Mouse (Mus musculus): ENCODE results near the gene Olfr159.
A peak's percentile ranks its signal among the peaks of the same experiment; 100 is the strongest.
"Not testable (repeated sequence)": the region's sequence is repeated elsewhere in the genome, so short reads cannot be mapped to it uniquely, and the experiment has no call there.

Gene Olfr159

DNA sequence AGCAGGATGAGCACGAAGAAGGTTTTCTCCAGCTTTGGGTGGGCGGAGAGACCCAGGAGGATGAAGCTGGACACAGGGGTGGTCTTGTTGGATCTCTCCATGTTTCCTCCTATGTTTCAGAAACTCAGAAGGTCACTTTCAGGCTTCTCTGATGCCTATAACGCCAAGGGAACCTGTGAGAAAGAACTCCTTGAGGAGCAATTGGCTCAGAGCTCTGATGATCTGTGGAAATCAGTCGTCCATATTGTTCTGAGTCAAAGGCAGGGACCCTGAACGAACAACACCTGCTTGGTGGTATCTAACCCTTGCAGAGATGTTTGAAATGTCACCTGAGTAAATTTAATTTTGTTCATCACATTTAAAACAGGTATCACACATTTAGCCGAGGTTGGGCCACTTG, at the start of gene Olfr159:
Olfr159 (minus strand) TSS at position 101 of the 400 bp plus-strand sequence.
- DNase-seq (ENCODE audit: low spot score): no peak

DNA sequence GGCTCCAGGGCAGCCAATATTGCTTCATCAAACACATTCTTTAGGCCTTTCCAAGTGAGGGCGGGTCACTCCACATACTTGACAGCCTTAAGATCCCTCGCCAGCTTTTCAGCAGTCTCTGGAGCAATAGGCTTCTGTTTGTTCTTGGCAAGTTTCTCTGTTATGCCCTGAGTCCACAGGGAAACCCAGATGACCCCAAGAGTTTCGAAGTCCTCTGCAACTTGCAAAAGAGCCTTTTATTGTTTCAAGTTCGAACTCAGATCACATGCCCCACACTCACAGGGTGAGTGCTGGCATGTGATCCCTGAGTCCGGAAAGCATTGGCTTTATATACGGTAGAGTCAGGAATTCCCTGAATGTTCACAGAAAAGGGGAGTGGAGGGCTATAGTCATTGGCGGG, 28.1 kb upstream of the Olfr159 start:
- DNase-seq (ENCODE audit: low spot score): no peak

DNA sequence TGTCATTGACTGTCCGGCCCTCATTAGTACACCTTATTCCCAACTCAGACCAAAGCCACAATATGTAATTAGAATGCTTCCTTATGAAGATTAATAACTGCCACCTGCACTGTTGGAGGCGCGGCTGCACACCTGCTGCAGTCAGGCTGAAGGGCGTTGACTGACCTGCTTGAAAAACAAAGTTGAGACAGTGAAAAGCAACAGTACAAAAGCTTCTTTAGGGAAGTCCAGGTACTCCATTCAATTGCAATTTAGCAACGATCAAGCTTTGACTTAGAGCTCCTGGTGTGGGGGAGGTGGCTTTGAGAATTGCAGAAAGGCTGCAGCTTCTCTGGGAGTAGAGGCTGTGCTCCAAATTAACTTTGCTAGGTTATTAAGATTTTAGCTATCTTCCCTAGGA, 25.0 kb upstream of the Olfr159 start:
- DNase-seq (ENCODE audit: low spot score): not testable (repeated sequence)

DNA sequence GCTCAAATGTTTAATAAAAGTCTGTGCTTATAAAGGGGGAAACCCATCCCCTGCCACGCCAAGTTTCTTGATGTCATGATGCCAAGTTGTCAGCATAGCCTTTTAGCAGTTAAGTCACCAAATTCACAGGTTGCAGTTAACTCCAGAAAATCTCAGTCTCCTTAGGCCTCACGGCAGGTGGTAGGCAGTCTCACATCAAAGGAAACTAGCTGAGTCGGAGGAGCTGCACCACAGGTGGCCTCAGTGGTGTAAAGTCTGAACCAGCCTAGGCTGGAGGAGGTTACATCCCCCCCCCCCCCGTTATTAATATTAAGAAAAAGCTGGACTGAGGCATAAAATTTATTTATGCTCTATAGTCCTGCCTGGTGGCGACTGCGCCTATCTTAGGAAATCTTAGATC, 24.5 kb upstream of the Olfr159 start:
- no peak for DNase-seq (ENCODE audit: low spot score)

DNA sequence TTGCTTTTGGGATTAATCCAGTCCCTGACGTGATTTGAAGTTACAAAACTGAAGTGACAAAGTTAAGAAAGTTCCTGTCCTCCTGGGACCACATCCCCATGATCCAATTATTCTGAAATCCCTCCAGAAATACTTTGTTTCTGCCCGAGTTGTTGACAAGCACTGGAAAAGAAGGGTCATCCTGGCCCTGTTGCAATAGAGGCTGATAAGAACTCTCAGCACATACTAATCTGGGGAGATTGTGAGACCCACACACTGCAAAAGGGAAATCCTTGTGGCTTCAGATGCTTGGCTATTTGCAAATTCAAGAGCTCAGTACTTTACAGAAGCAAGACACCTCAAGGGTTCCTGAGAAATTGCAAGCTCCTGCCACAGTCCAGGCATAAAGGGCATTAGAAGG, 1.5 kb upstream of the Olfr159 start:
- DNase-seq (ENCODE audit: low spot score): no peak

DNA sequence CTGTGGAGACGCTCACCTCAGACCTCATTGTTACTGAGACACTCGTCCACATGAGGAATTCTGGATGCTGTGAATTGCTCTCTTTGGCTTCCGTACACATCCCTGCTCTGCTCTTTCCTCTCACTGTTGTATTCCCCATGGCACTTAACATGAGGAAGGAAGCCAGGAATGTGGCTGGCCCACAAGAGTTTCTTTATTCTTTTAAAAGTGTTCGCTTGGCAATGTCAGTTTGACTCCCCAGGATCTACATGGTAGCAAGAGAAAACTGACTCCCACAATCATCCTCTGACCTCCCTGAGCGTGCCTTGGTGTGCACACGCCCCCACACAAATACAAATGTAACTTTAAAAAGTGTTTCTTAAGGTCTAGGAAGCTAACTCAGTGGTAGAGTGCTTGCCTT, 817 bp upstream of the Olfr159 start:
- no peak for DNase-seq (ENCODE audit: low spot score)

DNA sequence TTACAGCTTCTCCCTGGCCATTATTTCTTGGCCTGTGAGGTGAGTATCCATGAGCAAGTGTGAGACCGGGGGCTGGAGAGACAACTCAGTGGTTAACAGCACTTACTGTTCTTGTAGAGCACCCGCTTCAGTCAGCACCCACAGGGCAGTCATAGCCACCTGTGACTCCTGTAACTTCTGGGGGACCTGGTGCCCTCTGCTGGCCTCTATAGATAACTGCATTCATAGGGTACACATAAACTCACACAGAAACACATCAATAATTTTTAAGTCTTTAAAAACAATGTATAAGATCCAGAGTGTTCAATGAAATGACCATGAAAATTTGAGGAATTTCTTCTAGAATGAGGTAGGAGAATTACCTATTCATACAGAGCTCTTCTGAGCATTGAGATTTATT, 1.4 kb downstream of the Olfr159 start:
- DNase-seq (ENCODE audit: low spot score): no peak

DNA sequence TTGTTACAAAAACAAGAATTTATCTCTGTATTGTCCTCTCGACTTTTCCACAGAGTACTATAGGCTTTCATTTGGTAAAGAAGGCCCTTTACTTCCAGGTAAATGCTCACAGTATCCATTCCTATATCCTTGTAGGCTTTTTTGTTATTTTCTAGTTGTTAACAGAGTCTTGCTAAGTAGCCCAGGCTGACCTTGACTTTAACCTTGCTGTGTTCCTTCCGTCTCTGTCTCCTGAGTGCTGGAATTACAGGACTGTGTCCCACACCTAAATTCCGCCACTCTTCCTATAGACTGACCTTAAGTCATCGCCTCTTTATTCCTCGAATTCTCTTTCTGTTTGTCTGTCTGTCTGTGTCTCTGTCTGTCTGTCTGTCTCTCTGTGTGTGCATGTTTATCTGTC, 2.5 kb downstream of the Olfr159 start:
- DNase-seq (ENCODE audit: low spot score): no peak

DNA sequence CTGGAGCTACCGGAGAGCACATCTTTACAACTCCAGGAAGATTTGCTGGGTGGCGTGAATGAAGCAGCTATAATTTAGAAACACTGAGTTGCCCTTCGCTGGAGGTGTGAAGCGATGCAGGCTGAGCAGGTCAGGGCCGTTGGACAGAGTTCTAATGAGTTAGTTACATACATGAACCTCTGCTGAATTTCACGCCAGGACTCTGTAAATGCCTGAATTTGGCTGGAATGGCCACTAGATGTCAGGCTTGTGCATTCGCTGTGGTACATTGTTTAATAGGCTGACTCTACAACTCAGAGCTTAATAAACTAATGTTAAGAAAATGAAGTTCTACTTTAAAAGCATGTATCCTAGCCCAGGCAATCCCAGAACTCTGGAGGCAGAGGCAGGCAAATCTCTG, 7.4 kb downstream of the Olfr159 start:
- DNase-seq (ENCODE audit: low spot score): peak; percentile 65

DNA sequence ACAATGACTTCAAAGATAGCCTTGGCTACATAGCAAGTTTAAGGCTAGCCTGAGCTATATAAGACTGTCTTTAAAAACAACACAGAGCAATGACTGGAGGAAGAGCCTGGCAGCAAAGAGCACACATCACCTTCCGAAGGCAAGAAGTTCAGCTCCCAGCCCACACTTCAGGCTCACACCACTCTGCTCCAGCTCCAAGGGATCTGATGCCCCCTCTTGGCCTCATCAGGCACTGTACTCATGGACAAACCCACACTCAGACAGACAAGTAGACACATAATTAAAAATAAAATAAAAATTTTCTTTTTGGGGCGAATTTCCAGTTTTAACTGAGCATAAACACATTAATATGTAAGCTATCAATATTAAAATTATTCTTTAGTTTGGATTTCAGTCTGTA, 9.5 kb downstream of the Olfr159 start:
- DNase-seq (ENCODE audit: low spot score): no peak

DNA sequence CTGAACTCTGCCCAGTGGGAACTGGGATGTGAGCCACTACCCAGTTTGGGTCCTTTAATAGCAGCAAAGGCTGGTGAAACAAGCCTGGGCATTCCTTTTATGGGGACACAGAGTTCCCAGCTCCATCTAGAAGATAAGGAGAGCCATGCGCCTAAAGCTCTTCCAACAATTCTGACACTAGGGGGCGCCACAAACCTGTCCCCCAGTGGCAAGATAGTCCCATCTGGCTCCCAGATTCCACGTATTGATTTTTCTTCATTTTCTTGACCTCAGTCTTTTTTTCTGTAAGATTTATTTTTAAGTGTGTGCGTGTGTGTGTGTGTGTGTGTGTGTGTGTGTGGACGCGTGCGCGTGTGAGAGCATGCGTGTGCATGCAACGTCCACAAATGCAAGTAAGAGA, 10.3 kb downstream of the Olfr159 start:
- DNase-seq (ENCODE audit: low spot score): no peak

DNA sequence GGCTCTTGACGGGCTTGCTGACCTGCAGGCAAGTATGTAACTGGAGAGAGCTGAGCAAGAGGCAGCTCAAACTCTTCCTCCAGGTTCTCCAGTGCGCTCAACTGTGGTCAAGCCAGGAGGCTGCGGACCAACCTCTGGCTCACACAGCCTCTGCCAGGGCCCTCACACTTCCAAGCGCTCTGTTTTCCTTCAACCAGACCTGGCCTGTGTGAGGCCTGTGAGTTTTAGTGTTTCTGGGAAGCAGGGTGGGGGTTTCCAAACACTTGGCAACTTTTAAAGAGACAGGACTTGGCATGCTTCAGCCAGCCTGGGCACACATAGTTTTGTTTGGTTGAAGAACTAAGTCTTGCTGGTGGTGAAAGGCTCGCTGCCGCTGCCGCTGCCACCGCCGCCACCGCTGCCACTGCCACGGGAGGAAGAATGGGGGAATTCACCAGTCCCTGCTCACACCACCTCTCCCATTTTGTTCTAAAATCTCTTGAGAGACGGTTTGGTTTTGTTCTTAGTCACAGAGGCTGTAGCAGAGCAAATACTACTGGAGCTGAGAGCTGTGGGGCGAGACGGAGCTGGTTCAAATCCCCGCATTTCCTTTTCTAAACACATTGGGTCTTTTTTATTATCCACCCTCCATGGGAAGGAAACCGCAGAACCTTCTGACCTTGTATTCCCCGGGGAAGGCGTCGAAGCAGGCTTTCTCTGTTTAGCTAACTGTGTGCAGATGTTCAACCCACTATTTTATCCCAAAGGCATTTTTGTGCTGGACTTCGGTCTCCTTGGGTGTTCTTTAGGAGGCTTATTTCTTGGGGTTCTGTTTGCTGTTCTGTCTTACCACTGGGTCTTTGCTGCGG, 11.0 kb downstream of the Olfr159 start:
- DNase-seq (ENCODE audit: low spot score): no peak

DNA sequence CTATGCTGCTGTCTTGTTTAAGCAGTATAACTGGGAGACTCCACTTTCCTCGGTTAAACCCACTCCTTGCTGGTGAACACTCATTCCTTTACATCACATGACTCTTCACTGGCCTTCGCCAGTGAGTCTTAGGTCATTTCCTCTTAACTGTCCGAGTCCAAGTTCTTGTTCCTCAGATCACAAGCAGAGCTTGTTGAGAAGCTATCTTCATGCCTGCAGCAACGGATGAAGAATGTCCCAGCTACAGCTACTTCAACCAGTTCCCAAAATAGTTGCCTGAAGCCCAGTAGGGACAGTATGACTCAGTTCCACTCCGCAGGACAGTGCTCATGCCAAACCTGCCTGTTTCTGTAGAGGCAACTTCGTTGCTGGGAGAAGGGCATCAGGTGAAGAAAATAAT, 13.6 kb downstream of the Olfr159 start:
- DNase-seq (ENCODE audit: low spot score): no peak

DNA sequence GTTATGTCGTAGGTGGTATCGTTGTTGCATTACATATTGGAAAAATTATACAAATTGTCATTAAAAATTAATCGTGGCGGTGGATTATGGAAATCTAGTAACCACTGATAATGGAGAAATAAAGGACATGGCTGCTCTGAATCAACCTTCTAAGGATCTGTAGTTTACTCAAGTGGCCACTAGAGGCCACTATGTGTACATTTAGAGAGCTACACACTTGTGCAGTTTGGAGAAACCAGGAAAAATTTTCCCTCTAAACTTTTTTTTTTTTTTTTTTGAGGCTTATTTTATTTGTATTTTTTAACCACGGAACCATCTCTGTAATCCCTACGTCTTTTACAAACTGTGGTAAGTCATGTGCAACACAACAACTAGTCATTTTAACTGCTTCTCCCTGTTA, 25.6 kb downstream of the Olfr159 start:
- peak; percentile 33 for DNase-seq (ENCODE audit: low spot score)

DNA sequence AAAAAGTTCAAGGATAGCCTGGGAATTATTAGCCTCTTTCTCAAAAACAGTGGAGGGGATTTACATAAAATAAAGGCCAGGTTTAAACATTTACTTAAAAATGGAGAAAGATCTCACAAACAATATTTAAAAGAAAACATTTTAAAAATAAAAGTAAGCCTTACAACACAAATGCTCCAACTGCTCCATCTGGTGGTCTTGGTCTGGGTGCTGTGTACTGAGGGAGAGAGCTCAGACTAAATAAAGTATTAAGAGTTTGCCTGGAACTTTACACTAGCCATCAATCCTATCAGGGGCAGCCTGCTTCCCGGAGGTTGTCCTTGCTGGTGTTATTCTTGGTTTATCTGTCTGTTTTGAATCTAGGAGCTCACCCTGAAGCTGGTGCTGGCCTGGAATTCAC, 27.7 kb downstream of the Olfr159 start:
- DNase-seq (ENCODE audit: low spot score): no peak

DNA sequence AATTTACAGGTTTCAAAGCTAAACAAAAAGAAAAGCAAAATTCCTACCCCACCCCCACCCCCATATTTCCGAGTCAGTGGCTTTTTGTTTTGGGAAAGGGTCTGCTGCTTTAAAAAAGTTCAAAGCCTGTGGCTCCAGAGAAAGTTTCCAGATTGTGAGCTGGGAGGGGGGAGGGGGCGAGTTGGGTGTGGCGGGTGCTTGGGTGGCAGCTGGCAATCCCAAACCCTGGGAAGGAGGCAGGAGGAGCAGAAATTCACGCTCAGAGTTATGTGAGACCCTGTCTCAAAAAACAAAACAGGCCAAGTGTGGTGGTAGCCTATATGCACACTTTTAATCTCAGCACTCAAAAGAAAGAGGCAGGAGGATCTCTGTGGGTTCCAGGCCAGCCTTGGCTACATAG, 28.2 kb downstream of the Olfr159 start:
- no peak for DNase-seq (ENCODE audit: low spot score)

DNA sequence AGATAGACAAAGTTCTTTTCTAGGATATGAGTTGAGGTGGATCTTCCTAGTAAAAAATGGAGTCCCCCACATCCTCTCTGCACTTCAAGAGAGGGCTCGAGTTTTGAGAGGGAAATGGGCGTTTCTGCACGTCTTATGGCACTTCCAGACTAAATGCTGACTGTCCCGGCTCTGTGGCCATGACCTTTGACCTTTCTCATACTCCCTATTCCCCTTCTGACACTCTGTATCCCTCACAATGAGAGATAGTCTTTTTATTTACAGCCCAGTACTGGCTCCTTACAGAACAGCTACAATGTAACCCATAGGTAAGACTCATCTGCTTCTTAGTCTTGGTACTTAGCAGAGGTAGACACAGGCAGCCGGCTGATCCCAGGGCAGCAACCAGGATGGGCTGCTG, 29.3 kb downstream of the Olfr159 start:
- DNase-seq (ENCODE audit: low spot score): no peak

DNA sequence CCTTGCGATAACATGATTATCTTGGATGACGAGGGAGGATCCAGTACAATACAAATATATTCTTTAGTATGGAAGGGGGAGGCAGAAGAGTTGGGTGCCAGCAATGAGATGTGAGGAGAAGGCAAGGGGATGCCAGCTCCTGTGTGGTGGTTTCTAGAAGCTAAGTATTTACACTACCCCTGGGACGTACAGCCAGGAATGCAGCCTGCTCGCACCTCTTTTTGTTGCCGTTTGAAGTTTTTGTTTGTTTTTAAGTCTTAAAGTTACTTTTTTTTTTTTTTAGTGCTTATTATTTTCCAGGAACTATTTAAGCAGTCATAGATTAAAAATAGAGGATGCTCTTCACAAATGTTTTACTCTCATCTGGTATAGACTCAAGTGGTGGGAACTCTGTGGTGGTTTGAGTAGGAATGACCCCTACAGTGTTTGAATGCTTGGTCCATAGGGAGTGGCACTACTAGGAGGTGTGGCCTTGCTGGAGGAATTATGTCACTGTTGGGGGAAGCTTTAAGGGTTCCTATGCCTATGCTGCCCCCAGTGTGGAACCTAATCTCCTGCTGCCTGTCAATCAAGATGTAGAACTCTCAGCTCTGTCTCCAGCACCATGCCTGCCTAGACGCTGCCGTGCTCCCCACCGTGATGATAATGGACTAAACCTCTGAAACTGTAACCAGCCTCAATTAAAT, 31.7 kb downstream of the Olfr159 start:
- no peak for DNase-seq (ENCODE audit: low spot score)

DNA sequence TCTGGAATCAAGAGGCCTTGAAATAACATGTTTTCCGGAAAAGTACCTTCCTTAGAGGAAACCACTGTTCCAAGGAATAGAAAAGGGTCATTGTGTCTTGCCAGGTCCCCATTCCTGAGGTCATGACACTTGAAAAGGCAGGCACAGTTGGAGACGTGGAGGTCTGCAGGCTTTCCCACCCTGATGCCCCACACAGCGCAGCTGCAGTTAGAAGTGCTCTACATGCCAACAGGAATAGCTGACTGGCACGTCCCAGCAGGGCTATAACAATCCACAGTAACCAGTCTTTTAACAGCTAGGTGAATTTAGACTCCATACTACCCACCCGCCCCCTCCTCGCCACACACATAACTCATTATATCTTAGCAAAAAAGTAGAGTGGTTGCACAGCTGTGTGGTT, 33.7 kb downstream of the Olfr159 start:
- no peak for DNase-seq (ENCODE audit: low spot score)

DNA sequence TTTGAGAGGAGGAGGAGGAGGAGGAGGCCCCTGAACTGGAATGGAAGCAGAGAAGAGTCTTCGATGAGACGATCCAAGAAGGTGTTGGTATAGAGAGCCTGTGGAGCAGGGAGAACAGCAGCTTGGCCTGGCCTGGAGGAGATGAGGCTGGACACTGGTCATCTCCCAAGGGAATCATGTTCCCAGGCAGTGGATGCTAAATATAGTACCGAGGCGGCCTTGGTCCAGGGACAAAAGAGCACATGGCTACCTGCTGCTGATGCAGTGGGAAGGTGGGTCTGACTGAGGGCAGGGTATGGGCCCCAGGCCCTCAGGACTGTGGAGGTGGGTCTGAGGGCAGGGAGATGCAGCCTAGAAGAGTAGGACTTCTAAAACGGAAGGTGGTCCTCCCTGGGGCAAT, 37.6 kb downstream of the Olfr159 start:
- no peak for DNase-seq (ENCODE audit: low spot score)

DNA sequence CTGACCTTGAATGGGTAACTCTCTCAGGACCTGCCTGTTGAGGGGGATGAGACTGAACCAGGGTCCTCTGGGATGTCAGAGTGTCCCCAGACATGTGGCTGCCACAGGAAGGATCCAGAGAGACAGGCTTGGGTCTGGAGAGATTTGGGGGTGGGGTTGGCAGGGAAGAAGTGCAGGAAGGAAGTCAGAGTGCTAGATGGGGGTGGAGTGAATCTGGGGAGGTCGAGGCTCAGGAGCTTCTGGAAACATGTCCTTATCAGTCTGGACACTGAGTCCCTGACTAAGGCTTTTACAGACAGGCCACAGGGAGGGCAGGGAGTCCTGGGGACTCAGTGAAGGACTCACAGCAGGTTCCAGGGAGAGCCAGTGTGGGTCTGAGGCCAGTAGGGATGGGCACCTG, 38.6 kb downstream of the Olfr159 start:
- DNase-seq (ENCODE audit: low spot score): no peak

DNA sequence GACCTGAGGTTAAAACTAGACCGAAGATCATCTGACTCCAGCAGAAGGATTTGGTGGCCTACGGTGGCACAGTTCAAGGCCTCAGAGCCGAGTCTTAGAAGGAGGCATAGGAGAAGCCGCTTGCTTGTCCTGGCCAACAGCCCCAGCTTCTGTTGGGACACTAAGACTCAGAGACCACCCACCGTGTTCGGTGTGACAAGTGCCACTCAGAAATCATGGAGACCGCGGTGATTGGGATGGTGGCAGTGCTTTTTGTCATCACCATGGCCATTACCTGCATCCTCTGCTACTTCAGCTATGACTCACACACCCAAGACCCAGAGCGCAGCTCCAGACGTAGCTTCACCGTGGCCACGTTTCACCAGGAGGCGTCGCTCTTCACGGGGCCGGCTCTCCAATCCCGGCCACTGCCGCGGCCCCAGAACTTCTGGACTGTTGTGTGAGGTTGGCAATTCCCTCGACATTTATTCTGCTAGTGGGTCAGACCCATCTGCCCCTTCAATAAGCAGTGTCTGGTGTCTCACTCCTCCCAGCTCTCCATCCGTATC, 40.0 kb downstream of the Olfr159 start:
- no peak for DNase-seq (ENCODE audit: low spot score)

DNA sequence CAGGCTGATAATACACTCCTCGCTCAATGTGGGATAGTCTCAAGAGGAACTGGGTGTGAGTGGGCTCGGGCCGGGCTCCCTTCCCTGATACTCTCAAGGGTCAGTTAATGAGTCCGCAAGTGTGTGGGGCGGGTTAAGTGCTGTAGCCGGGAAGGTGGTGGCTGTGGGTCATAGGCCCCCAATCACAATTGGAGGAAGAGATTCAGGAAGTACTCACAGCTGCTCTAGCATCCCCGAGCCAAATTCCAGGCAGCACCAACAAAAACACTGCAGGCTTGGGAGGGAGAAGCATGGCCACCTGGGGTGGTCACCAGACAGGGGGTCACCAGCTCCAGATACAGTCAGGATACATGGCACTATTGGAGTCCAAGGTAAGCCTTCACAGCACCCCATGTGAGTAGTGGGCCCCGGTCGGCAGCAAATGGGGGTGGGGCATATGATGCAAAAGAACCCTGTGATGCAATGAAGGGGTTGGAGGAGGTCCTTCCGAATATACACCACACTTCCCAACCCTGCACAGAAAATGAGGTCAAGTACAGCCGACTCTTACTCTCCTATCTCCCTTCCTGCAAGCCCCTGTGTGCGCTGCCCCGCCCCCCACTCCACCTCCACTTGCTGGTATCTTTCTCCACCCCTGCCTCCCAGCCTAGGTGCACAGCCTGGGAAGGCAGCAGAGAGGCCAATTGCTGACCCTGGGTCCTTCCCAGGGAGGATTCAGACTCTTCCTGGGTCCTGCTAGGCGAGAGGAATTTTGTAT, 40.8 kb downstream of the Olfr159 start, which contains the start of gene Spaar:
Spaar (plus strand) TSS at position 241 of the 757 bp plus-strand sequence.
- no peak for DNase-seq (ENCODE audit: low spot score)

Data from layer of hippocampus, adult 9-10 months (tissue).